Mouse (Mus musculus) megakaryocyte, adult 5-6 weeks (primary cell): ENCODE data around the gene Mettl23. TPM values are rescaled to one million over a fixed set of nuclear protein-coding genes. Genes with fewer than 3 reads are reported as not detected.

ENCODE experiments used
- ATAC-seq: 2 replicates; pipeline ENCODE4 v1.8.0; 2016; ENCODE audit warnings: mild to moderate bottlenecking, inconsistent platforms; ENCODE audit not compliant: poor library complexity, severe bottlenecking
- total RNA-seq, 2 experiments: library from RNA; stranded (forward) in 1 of 2; stranded (reverse) in 1 of 2; fragments of 153-499, 151-499 nt in 1 of 2; fragments of 221-1000, 200-1000 nt in 1 of 2; gene quantifications; 2 replicates each; pipeline versions ENCODE4 v1.2.3 to v1.2.4; 2015 to 2017

Gene Mettl23
- 55.4 and 61.3 TPM in 2 replicates for total RNA-seq (2015)
- 38.5 and 42.6 TPM in 2 replicates for total RNA-seq (2017)

DNA sequence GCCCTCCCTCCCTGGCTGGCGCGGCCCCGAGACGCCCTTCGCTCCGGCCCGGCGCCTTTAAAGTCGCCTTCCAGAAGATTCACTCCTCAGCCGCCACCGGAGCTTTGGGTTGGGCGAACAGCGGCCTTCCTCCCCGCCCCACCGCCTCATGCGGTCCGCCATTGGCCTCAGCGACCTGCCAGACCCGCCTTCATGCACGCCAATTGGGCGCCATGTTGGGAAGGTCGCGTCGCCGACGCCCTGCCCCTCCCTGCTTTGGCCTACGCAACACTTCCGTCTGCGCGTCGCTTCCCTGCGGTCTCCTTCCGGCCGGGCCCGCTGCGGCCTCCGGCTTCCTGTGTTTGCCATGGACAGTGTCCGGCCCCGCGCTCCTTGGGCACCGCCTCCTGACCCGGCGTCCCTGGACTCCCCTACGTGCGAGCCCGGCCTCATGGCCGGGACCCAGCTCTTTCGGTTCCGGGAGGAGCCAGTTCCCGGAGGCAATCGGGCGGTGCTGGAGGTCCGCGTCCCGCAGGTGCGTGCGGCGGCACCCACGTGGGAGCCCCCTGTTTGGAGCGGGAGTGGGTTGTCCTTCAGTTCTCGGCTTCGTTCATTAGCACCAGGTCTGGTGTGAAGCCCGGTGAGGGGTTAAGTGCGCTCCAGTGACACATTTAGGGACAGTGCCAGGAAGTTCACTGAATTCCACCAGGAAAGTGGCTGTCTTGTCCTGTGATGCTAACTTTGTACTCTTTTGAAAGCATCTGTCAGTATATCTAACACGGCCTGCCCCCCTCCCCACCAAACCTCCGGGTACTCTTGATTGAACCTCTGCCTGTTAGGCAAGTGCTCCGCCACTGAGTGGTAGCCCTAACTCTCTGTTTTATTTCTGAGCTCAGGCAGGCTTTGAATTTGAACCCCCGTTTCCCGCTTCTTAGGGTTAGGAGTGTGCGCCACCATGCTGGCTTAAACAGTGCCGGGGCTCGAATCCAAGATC is at the start of gene Mettl23, which contains the start of gene Jmjd6:
Mettl23 (plus strand) TSS at position 18 of the 973 bp plus-strand sequence.
Jmjd6 (minus strand) TSS at position 189 of the 973 bp plus-strand sequence.
- peak; percentile 93 for ATAC-seq

DNA sequence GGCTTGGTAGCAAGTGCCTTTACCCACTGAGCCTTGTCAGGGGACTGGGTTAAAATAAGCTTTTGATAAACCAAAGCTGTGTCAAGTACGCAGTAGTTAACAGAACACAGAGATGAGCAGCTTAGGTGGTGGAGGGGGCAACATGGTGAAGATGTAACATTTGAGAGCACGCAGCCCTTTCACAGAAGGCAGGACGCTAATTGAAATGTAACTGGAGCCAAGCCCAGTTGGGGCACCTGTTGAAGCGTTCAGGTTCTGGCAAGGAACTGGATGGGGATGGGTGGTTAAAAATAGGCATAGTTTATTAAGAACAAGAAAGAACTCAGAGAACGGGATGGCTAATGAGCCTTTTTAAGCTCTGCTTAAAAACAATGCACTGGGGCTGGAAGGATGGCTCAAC is 43.7 kb upstream of the Mettl23 start:
- no peak for ATAC-seq

GRCm38 (mm10) chr11:116801106-116801505 is 42.0 kb upstream of the Mettl23 start:
- ATAC-seq, result no peak

DNA sequence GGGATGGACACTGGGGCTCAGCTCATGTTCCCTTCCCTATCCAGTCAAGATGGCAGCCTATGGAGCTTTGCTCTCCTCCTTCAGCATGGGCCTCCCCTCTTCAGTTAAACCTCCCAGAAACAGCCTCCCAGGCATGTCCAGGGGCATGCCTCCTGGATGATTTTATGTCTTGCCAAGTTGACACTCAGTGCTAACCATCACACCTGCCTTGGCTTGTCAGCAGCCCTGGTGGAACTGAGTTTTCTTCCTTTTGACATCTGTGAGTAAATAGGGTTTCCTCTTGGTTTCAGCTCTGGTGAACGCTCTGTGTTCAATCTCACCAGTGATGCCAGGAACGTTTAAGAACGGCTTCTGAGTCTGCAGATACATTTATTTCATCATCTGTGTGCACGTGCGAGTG is 40.4 kb upstream of the Mettl23 start:
- no peak for ATAC-seq

DNA sequence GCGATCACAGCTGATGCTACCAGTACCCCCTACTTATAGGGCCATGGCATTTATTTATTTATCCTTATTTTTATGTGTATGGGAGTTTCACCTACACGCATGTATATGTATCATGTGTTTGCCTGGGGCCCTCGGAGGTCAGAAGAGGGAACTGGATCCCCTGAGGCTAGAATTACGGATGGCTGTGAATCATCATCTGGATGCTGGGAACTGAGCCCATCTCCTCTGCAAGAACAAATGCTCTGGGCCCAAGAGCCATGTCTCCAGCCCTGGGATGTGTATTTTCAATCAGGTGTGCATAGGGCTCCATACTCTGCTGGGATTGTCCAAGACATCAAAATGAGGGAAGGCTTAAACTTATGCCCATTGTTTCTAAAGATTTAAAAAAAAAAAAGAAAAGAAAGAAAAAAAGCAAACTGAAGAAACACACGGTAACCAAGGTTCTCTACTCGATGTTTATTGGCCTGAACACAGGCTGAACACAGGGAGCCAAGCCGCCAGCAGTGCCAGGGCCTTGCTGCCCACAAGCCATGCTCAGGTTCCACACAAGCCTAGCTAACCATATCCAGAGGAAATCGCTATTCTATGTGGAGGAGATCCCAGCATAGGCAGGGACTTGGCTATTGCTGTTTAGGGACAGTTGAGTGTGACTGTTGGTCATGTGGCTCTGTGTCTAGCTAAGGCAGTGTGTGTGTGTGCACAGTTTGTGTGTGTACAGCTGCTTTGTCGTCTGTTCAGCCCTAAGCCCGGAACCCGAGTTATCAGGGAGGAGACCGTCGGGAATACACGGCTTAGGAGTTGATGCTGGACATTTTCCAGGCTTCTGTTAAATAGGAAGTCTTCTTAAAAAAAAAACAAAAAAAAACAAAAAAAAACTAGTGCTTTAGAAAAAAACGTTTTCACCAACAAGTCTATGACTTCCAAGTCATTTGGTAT is 36.7 kb upstream of the Mettl23 start:
- ATAC-seq, result no peak

GRCm38 (mm10) chr11:116807116-116807515 is 36.0 kb upstream of the Mettl23 start:
- no peak for ATAC-seq

DNA sequence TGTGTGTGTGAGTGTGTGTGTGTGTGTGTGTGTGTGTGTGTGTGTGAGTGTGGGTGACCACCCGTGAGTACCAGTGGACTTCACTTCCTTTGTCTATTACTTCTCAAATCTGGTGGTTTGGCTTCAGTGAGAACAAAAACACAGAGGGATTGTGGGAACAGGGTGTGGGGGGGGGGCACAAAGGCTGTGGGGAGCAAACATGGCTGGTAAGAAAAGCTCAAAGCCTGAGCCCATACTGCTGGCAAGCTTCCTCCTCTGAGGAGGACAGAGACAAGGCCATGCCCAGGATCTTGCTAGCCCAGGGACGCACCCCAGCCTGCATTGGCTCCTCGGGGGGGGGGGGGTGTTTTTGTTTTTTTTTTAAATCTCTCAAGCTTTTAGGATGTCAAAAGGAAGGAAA is 35.6 kb upstream of the Mettl23 start:
- ATAC-seq, result no peak

DNA sequence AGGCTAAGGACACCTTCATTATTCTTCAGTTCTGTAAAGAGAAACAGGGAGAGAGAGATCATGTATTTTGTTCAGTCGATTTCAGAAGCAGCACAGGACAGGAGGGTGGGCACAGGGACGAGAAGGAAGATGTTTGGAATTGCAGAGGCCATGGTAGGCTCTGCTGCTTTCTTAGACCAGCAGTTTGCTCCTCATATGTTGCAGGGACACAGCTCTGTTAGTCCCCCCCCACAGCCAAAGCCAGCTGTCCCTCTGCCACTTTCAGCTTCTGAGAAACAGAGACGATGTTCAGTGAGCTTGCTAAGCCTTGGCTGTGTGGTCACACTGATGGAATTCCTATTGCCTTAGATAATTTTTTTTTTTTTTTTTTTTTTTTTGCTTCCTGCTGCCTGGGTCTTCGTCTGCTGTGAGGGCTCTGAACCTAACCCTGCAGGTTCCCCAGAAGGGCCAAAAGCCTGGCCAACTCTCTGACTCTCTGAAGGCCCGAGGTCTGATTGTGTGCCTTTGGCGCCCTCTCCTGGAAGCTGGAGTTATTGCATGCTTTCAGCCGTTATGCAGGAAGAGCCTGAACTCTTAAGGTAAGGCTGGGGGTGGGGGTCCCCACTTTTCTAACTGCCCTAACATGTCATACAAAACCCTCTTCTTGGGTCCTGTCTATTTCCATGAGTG is 35.0 kb upstream of the Mettl23 start:
- peak; percentile 58; the same call in 1 of the 2 replicates for ATAC-seq

DNA sequence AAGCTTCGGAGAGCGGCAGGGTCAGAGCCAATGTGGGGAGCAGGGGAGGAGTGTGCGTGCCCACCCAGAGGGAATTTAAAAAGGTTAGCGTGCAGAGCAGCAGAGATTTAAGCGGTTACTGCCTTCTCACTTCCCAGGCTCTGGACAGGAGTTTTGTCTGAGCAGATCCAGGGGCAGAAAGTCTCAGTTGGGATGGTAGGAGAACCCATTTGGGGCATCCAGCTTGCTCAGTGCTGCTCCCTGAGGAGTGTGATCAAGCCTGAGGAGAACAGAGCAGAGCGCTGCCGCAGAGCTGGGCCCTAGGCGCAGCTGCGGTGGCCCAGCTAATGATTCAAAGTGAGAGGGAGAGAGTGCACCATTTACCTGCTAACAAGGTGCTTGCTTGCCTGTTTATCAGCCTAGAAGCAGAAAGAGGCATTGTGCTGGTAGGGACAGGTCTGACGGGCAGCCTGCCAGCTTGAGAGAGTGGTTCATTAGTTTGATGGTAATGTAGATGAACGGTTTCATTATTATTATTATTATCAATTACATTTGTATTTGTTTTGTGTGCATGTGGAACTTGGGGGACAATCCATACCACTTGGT is 34.2 kb upstream of the Mettl23 start:
- no peak for ATAC-seq

DNA sequence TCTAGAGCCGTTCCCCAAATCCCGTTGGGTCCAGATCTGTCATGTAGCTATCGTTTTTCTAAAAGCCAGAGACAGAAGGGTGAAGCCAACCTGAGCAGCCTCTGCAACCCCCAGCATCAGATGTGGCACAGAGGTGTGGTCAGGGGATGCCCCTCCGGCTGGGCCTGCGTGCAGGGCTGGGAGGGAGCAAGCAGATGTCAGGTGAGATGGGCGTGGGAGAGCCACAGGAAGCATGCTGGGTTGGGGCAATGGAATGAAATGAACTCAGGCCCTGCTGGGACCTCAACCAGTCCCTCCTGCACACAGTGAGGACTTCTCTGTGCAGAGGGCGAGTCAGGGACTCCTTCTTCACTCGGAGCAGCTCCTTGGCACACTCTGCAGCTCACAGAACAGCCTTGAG is 33.6 kb upstream of the Mettl23 start:
- ATAC-seq, result no peak

DNA sequence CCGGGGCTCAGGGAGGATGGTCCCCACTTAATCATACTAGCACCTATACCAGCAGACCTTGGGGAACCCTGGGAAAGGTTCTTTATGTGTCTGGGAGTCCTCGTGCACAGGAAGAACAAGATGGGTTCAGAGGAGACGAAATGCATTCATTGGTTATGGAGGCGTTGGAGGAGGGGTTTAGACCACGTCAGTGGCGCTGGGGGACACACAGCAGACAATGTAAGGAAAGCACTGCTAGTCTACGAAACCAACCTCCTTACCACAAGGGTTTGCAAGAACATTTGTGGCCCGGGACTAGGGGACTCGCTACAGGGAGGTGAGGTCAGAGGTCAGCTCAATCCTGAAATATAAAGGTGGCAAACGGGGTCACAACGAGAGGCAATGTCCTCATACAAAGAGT is 32.5 kb upstream of the Mettl23 start:
- ATAC-seq, result no peak

- peak; percentile 75 for ATAC-seq
These were observed 31.8 kb upstream of the Mettl23 start for GRCm38 (mm10) chr11:116810983-116811901.

DNA sequence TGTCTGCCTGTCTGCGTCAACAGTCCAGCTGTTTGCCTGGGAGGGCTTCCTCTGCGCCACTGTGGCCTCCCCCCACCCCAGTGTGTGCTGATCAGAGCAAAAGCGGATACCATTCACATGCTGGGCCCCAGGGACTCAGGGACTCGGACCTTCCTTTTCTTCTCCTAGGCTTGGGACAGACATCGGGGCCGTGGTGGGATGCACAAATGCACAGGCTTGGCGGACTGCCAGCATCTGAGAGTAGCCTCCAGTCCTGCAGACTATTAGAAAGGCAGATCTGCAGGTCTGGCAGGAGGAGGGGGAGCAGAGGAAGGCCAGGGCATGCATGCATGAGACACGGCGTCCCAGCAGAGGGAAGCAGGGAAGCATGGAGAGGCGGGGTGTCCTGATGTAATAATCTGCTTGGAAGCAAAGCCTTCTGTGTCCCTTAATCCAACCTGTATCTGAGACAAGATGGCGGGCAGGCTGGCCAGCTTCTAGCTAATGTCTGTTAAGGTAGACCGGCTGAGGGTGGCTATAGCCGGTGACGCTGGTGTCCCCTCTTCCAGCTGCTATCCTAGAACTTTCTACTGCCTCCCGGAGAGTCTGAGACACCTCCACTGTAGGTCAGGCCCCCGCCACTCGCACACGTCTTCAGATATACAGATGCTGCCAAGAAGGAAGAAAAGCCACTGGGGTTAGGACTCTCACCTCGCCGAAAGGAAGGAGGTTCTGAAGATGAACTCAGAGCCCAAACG is 30.1 kb upstream of the Mettl23 start:
- no peak for ATAC-seq

DNA sequence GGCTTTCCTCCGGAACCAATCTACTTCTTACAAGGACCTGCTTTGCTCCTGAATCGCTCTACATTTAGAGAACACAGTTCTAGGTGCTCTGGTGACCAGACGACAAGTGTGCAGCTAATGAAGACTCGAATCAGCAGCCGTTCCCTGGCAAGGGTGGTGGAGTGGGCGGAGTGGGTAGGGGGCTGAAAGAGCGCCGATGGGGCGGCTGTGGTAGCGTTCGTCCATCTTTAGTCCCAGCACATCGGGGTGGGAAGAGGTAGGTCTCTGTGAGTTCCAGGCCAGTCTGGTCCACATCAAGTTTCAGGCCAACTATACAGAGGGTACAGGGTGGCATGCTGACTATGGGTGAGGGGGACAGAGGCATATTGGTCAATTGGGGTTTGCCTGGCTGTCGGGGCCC is 29.5 kb upstream of the Mettl23 start:
- no peak for ATAC-seq

DNA sequence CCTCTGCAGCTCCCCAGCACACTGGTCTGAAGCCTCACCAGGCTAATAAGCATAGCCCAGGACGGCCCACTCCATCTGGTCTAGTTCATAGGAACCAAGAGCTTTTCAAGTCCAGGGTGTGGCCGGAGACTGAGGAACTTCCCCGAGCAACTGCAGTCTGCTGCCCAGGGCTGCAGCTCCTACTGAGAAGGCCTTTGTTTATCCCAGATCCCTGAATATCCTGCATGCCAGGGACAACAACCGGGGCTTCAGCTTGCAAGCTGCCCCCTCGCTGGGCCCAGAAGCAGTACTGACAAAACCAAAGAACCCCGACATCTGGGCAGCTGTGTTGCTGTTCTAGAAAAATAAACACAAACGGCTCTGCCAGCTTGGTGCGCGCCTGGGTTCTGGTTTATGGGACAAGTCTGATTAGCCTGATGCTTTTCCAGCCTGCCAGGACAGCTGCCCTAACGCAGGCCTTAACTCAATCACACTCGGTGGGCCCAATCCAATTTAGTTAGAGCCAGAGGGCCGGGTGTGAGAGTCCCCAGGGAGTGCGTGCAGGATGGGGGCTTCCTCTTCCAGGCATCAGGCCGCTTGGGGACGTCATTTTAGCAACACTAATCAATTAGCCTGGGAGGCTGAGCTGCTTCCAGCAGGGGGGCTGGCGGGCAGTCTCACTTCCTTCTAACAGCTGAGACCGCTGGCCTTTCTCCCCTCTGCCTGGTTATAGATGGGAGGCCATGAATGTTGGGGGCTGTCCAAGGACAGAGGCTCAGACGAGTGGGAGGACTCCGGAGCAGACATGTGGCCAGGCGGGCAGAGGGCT is 28.8 kb upstream of the Mettl23 start:
- ATAC-seq, result peak; percentile 44

- ATAC-seq, result no peak
These were observed 28.1 kb upstream of the Mettl23 start for GRCm38 (mm10) chr11:116814884-116815415.

DNA sequence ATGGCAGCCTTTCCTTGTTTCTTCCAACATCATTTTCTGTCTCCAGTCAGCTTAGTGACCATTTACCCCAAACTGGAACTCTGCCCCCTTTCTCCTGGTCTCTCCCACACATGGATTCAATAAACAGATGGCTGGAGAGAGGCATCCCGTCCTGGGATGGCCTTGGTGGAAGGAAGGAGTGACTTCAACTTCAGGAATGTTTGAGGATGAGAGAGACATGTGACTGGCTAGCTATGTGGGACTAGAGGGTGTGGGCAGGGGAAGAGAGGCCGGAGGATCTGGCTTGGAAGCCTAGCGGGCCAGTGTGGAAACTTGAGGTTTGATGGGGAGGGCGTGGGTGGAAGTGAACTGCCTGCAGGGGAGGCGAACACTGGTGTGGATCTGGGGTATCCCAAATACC is 26.3 kb upstream of the Mettl23 start:
- no peak for ATAC-seq
